ENCODE assay signal across 8 mouse cellular contexts in the genomic region with DNA sequence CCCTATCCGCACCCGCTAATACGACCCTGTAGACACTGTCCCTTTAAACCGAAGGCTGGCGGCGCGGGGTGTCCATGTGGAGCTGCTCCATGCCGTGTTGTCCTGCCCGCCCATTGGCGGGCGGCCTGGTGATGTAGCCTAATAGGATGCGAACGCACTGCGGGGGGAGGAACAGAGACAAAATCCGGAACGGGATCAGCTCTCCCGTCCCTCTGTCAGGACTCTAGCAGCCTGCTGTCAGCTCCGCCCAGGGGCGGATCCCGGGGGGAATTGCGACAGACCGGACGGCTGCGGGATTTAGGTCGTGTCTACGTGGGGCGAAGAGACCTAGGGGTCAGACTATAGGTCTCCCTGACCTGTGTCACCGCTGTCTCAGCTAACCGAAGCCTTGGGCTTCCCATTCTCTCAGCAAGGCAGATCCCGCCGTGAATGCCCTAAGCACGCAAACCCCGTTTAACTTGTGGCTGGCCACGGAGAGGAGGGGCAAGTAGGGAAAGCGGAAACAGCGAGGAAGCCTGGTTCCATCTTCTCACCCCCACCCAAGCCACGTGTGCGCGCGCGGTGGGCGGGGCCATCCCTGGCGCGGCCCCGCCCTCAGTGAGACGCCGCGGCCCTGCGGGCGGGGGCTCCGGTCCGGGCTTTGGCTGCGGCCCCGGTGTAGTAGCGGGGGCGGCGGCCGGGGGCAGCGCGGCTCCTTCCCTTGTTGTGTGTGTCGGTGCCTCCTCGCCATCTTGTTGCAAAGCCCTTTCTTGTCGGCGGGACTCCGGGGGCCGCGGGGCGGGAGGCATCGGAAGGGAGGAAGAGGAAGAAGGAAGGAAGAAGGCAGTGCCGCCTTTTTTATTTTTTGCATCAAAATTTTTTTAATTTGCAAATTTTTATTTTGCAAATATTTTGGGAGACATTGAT. TPM values are rescaled to one million over a fixed set of nuclear protein-coding genes. Genes with fewer than 3 reads are reported as not detected.
DNase-seq lines count a peak whose midpoint lies in the region; ATAC-seq lines count a peak whose summit lies in the region.

A gene (plus strand): TSS at position 665 of the 906 bp plus-strand sequence.

- peaks cover 38% of the 10 kb centered on the region for H3K4me1 ChIP-seq in hindbrain, embryonic 15.5 days (replicated peaks)

- no peaks in the 10 kb centered on the region for H3K9me3 ChIP-seq in hindbrain, embryonic 15.5 days

- H3K9ac ChIP-seq in hindbrain, embryonic 15.5 days = peak within 1 kb of the TSS; percentile 93

- WGBS in hindbrain, embryonic 15.5 days = under 1% methylated on average over 70 of the region's 70 CpGs

- peak; percentile 96 for DNase-seq in T-cell, adult 2 months (ENCODE audit: low spot score)
- DNase-seq in cerebellum, postnatal 36 days = peak; percentile 100
- peak; percentile 98 to 99 for DNase-seq in frontal cortex, postnatal 36 days (ENCODE audit: low spot score in 2 of 2)
- peak; percentile 99 for DNase-seq in left cerebral cortex, adult 11 months (ENCODE audit: low spot score)
- DNase-seq in lung, postnatal 4 days = peak; percentile 98 to 100
- DNase-seq in retina, postnatal 7 days (ENCODE audit: low read depth, low spot score) = peak; percentile 98
- peak; percentile 97 for DNase-seq in urinary bladder, adult 2 months (ENCODE audit: low spot score)

- no peaks in the 10 kb centered on the region for H3K27me3 ChIP-seq in hindbrain, embryonic 15.5 days

- H3K36me3 ChIP-seq in hindbrain, embryonic 15.5 days = no peaks in the 10 kb centered on the region

- ATAC-seq in hindbrain, embryonic 15.5 days (ENCODE audit: low FRiP score, low read depth) = peak; percentile 90

- H3K27ac ChIP-seq in hindbrain, embryonic 15.5 days (replicated peaks) = peak within 1 kb of the TSS; percentile 95

- peak within 1 kb of the TSS; percentile 88 for H3K4me3 ChIP-seq in hindbrain, embryonic 15.5 days

- H3K4me2 ChIP-seq in hindbrain, embryonic 15.5 days = peak within 1 kb of the TSS; percentile 85

RNA-seq across cellular contexts. Expression of the gene that starts here (rescaled TPM):
- 8.7 and 9.7 TPM in 2 replicates for polyA plus RNA-seq in hindbrain, embryonic 15.5 days (2015; fragmentation: Nextera tagmentation; extraction: Ambion mirVana)
- 7.9 and 14.8 TPM in 2 replicates for polyA plus RNA-seq in urinary bladder, adult 2 months (2012; rRNA removed)

Comparison
In these comparisons a context has a peak if more than half of its experiments do, and no peak if none do; other contexts are left out.
1. Peak in every context shown above with its lines: DNase-seq, ATAC-seq, H3K4me3 ChIP-seq and H3K27ac ChIP-seq.